Mouse (Mus musculus) right cerebral cortex, postnatal 36 days (tissue): ENCODE measurements around the gene Acap2.

Source experiments
- DNase-seq, 2 experiments: peaks; one replicate each; pipeline ENCODE4 v3.0.0; 2022; ENCODE audit warnings: low spot score in 2 of 2, mixed read lengths in 1 of 2

The Acap2 gene

GRCm38 (mm10) chr16:31169596-31169995 lies 31.4 kb downstream of the Acap2 start:
- DNase-seq: no peak

DNA sequence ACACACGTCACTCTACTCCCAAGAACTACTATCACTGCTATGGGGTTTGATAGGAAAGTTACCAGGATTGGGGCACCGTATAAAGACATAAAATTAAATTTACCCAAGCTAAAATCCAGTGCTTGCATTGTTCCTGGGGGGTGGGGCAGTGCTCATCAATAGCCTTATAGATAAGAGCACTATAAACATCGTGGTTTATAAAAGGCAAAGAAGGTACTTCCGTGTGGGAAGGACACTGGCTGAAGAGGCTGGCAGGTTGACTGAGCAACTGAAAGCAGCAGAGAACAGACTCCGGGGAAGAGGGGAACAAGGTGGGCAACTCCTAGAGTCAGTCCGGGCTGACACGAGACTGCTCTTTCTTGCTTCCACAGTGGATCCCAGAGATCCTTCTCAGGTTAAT lies 33.1 kb downstream of the Acap2 start:
- DNase-seq: no peak

DNA sequence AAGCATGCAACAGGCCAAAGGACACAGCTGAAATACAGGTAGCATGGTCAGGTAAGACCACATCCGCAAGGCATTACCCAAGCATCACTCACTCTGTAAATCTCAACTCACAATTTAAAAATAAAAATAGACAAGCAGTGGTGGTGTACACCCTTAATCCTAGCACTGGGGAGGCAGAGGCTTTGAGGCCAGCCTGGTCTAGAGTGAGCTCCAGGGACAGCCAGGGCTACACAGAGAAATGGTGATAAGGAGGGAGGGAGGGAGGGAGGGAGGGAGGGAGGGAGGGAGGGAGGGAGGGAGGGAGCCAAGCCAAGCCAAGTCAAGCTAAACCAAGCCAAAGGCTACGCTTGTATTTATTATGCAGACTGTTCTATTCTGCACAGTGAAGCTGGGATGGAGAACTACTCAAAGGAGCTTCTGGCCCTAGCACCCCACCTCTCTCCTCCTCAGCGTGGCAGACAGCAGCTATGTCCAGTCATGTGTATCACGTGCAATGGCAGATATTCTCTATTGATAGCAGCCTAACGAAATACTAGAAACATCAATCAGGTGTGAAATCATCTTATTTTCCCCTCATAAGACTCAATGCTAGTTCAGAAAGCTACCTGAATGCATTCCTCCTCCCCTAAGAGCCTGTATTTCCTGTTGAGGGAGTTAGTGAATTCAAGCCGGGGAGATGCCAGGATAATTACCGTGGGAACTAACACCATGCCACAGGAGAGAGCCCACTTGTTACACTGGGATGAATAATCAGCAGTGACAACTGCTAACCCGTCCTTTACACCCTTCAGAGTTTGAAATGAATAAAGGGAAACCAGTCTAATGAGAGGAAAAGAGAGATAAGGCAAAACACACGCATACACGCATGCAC lies 33.8 kb downstream of the Acap2 start:
- DNase-seq: no peak

- DNase-seq: no peak
These were observed 35.1 kb downstream of the Acap2 start for GRCm38 (mm10) chr16:31165907-31166306.

DNA sequence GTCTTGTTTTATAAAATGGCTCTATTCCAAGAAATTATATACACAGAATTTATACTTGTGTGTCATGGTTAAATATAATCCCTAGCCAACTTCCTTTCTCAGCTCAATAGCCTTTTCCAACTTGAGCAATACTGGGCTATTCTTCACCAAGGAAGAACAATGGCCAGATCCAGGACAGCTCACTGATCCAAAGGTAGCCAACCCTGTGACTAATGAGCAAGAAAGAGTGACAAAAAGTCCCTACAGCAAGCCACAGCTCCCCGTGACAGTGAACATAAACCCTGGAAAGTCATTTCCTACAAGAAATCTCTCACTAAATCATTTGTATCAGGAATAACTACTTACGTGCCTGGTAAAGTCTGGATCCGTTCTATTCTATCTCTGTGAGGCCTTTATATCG lies 35.6 kb downstream of the Acap2 start:
- DNase-seq: no peak

- DNase-seq: no peak
These were observed 36.9 kb downstream of the Acap2 start for GRCm38 (mm10) chr16:31164125-31164524.

- no peak for DNase-seq
These were observed 40.6 kb downstream of the Acap2 start for GRCm38 (mm10) chr16:31160486-31160885.

- no peak for DNase-seq
These were observed 41.6 kb downstream of the Acap2 start for GRCm38 (mm10) chr16:31159491-31159890.

GRCm38 (mm10) chr16:31149841-31150240 lies 51.2 kb downstream of the Acap2 start:
- no peak for DNase-seq

DNA sequence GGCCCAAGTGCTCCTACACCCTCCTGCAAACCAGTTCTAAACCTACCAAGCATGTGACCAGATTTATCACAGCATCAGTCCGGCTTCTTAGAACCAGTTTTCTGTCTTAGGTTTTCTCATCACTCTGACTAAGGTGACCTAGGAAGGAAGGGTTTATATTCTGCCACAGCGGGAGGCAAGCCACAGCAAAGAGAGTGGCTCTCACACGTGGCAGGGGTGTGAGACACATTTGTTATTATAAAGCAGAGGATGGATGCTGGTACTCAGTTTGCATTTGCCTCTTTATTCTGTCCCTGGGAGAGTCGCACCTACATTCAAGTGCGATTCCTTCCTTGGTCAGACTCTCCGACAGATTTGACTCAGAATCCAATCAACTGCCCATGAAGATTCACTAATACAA lies 52.2 kb downstream of the Acap2 start:
- no peak for DNase-seq

GRCm38 (mm10) chr16:31147766-31148165 lies 53.3 kb downstream of the Acap2 start:
- no peak for DNase-seq

GRCm38 (mm10) chr16:31141916-31142315 lies 59.1 kb downstream of the Acap2 start:
- DNase-seq: no peak

GRCm38 (mm10) chr16:31136616-31137253 lies 64.3 kb downstream of the Acap2 start:
- DNase-seq: no peak

GRCm38 (mm10) chr16:31135519-31135918 lies 65.5 kb downstream of the Acap2 start:
- no peak for DNase-seq

GRCm38 (mm10) chr16:31131531-31131930 lies 69.5 kb downstream of the Acap2 start:
- no peak for DNase-seq

GRCm38 (mm10) chr16:31128116-31128515 lies 72.9 kb downstream of the Acap2 start:
- no peak for DNase-seq

GRCm38 (mm10) chr16:31124991-31125390 lies 76.1 kb downstream of the Acap2 start:
- DNase-seq: no peak

- DNase-seq: no peak
These were observed 79.4 kb downstream of the Acap2 start for GRCm38 (mm10) chr16:31121612-31122011.

- no peak for DNase-seq
These were observed 87.4 kb downstream of the Acap2 start for GRCm38 (mm10) chr16:31113596-31113995.

DNA sequence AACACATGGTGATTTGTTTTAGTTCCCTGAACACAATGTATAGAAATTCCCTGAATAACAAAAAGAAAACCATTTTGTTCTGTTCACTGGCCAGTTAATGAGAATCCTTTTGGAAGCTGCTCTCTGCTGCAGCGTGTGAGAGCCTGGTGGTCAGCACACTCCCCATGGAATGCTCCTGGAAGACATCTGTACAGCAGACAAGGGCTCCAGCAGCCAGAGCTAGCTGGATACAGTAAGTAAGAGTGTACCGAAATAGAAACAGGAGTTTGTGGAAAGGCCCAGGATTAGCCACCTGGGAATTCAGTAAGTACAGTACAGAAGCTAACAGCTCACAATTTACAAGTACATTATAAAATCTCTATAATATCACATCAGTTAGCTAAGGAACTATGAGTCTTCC lies 99.7 kb downstream of the Acap2 start:
- no peak for DNase-seq

DNA sequence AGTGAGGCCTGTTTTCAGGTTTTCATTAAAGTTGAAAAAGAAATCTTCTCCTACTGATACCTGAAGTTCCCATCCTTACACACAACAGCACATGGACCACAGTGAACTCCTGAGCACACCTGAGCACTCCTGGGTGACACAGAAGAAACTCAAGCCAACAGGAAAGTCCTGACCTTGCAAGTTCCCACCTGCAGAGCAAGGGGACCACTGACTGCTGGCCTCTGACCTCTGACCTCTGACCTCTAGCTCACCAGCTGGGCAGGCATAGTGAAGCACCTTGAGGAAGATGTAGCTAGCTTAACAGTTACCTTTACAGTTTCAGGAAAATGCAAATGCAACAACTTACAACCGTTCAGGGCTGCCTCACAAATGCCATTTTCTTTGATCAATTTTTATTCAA lies 101.1 kb downstream of the Acap2 start:
- DNase-seq: no peak

DNA sequence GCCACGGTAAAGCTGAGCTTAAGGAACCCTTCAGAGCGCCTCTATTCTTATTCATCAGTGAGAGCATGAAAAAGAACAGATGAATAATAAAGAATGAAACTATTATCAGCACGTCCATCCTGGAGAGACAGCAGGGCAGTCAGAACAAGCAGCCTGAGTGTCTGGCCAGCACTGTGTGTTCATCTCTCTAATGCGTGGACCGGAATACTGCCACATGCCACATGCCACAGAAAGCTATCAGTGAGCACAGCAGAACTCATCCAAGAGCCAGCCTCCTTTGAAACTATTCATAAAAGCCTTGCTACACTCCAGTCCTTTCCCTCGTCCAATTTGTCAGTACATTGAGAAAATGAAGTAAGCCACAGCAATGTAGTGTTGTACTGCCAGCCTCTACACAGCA lies 107.0 kb downstream of the Acap2 start:
- DNase-seq: no peak

- no peak for DNase-seq
These were observed 107.9 kb downstream of the Acap2 start for GRCm38 (mm10) chr16:31093186-31093585.
